ENCODE assay signal across 9 mouse cellular contexts in genomic region chr6:114914041-114914716, GRCm38 (mm10). TPM values are rescaled to one million over a fixed set of nuclear protein-coding genes. Genes with fewer than 3 reads are reported as not detected.
DNase-seq lines count a peak whose midpoint lies in the region; ATAC-seq lines count a peak whose summit lies in the region.
"Had no signal": no experiment of that assay in that cellular context is flagged by ENCODE, and none has a peak within 500 bp of the region (broad histone marks: within the 10 kb centered on the region; RNA-seq: fewer than 3 reads in every experiment).

No protein-coding gene starts in this region.

- peak overlapping the region in 1 of 2 experiments; percentile 48; a peak in 2 of 4 replicates for H3K27ac ChIP-seq in heart, embryonic 14.5 days (replicated peaks in 1 of 2; ENCODE audit: control insufficient read depth in 1 of 2, insufficient read depth in 1 of 2, low read depth in 2 of 2, low read length in 2 of 2)
- H3K27ac ChIP-seq in heart, embryonic 11.5 days (ENCODE audit: low read depth, low read length): no peak overlapping the region
- H3K27ac ChIP-seq in embryonic facial prominence, embryonic 11.5 days (replicated peaks; ENCODE audit: low read depth, low read length): peak overlapping the region; percentile 41; the same call in 1 of the 2 replicates

- peak overlapping the region; percentile 21; the same call in 1 of the 2 replicates for H3K9ac ChIP-seq in heart, embryonic 14.5 days (ENCODE audit: low read length)
- H3K9ac ChIP-seq in heart, embryonic 11.5 days (ENCODE audit: low read depth, low read length): no peak overlapping the region
- H3K9ac ChIP-seq in embryonic facial prominence, embryonic 11.5 days (replicated peaks; ENCODE audit: low read length): no peak overlapping the region

- peak overlapping the region; percentile 3; the same call in 1 of the 2 replicates for H3K4me2 ChIP-seq in heart, embryonic 14.5 days (ENCODE audit: low read length)
- no peak overlapping the region for H3K4me2 ChIP-seq in heart, embryonic 11.5 days
- H3K4me2 ChIP-seq in embryonic facial prominence, embryonic 11.5 days (ENCODE audit: low read depth, low read length): no peak overlapping the region

- no peak for ATAC-seq in heart, embryonic 14.5 days (ENCODE audit: insufficient number of reproducible peaks, insufficient read depth, low FRiP score, low read depth)
- no peak for ATAC-seq in heart, embryonic 11.5 days (replicated peaks; ENCODE audit: insufficient number of reproducible peaks, low FRiP score, low TSS enrichment)
- no peak; the same call in 1 of the 2 replicates for ATAC-seq in embryonic facial prominence, embryonic 11.5 days (replicated peaks; ENCODE audit: insufficient number of reproducible peaks, low FRiP score, low TSS enrichment, low read depth)
- ATAC-seq in monocyte, adult 5-6 weeks (replicated peaks; ENCODE audit: insufficient number of reproducible peaks, low FRiP score, low TSS enrichment, poor library complexity, severe bottlenecking): no peak

- no peak for DNase-seq in embryonic facial prominence, embryonic 11.5 days (ENCODE audit: low spot score)
- peak; percentile 62 for DNase-seq in forelimb bud, embryonic 11.5 days (ENCODE audit: low read depth, low spot score)
- peak; percentile 53 for DNase-seq in mesoderm, embryonic 11.5 days (ENCODE audit: low read depth, low spot score)
- no peak for DNase-seq in right cerebral cortex, postnatal 25 days
- DNase-seq in right cerebral cortex, postnatal 14 days: no peak
- DNase-seq: cerebellum, adult 9-10 months had no signal

- no peaks in the 10 kb centered on the region for H3K27me3 ChIP-seq in heart, embryonic 14.5 days (ENCODE audit: control insufficient read depth, insufficient read depth, low read length)
- H3K27me3 ChIP-seq in heart, embryonic 11.5 days (ENCODE audit: control insufficient read depth, insufficient read depth, low read length): no peaks in the 10 kb centered on the region
- H3K27me3 ChIP-seq in embryonic facial prominence, embryonic 11.5 days (ENCODE audit: control insufficient read depth, insufficient read depth, low read length): no peaks in the 10 kb centered on the region

- WGBS in heart, embryonic 14.5 days: 42% methylated on average over 10 of the region's 10 CpGs
- 53% methylated on average over 10 of the region's 10 CpGs for WGBS in heart, embryonic 11.5 days (ENCODE audit: insufficient replicate concordance)
- WGBS in embryonic facial prominence, embryonic 11.5 days: 44% methylated on average over 10 of the region's 10 CpGs

- H3K4me3 ChIP-seq in heart, embryonic 14.5 days (ENCODE audit: control insufficient read depth in 1 of 2, insufficient read depth in 1 of 2, low read depth in 1 of 2, low read length in 2 of 2): no peak overlapping the region
- no peak overlapping the region for H3K4me3 ChIP-seq in heart, embryonic 11.5 days (ENCODE audit: low read depth, low read length)
- H3K4me3 ChIP-seq in embryonic facial prominence, embryonic 11.5 days (ENCODE audit: low read depth, low read length): no peak overlapping the region

- peaks cover 4% of the 10 kb centered on the region; the same call in 1 of the 2 replicates for H3K36me3 ChIP-seq in heart, embryonic 14.5 days (ENCODE audit: control insufficient read depth, insufficient read depth, low read length)
- H3K36me3 ChIP-seq in heart, embryonic 11.5 days (ENCODE audit: control insufficient read depth, insufficient read depth, low read length): no peaks in the 10 kb centered on the region
- H3K36me3 ChIP-seq in embryonic facial prominence, embryonic 11.5 days (replicated peaks; ENCODE audit: control insufficient read depth, insufficient read depth, low read depth, low read length): no peaks in the 10 kb centered on the region; the same call in none of the 2 replicates

- peaks cover 48 to 77% of the 10 kb centered on the region in 2 experiments for H3K4me1 ChIP-seq in heart, embryonic 14.5 days (ENCODE audit: control insufficient read depth in 2 of 2, insufficient read depth in 2 of 2, low read length in 2 of 2)
- H3K4me1 ChIP-seq in heart, embryonic 11.5 days (ENCODE audit: control insufficient read depth, insufficient read depth, low read length): peaks cover 70% of the 10 kb centered on the region
- H3K4me1 ChIP-seq in embryonic facial prominence, embryonic 11.5 days (ENCODE audit: control insufficient read depth, insufficient read depth, low read length): peaks cover 30% of the 10 kb centered on the region

- H3K9me3 ChIP-seq in heart, embryonic 14.5 days (ENCODE audit: control insufficient read depth, low read length): no peaks in the 10 kb centered on the region
- H3K9me3 ChIP-seq in heart, embryonic 11.5 days (replicated peaks; ENCODE audit: control insufficient read depth, low read length): no peaks in the 10 kb centered on the region
- H3K9me3 ChIP-seq in embryonic facial prominence, embryonic 11.5 days (replicated peaks; ENCODE audit: control insufficient read depth, low read length): no peaks in the 10 kb centered on the region

RNA-seq across cellular contexts. Expression of gene Vgll4, which starts 55.6 kb away (rescaled TPM):
- polyA plus RNA-seq in heart, embryonic 14.5 days (2014; fragmentation: Nextera tagmentation; extraction: Ambion mirVana): 49.7 and 52.7 TPM in 2 replicates
- 49.1 and 51.6 TPM in 2 replicates for polyA plus RNA-seq in heart, embryonic 11.5 days (2014; fragmentation: Nextera tagmentation; extraction: Ambion mirVana)
- 58.9 and 68.2 TPM in 2 replicates for polyA plus RNA-seq in embryonic facial prominence, embryonic 11.5 days (2014; fragmentation: Nextera tagmentation; extraction: Ambion mirVana)
- total RNA-seq in monocyte, adult 5-6 weeks (2017): 67.3 to 111 TPM (median 88.1 TPM) in 3 replicates

Comparison
In these comparisons a context has a peak if more than half of its experiments do, and no peak if none do; other contexts are left out.
1. DNase-seq: peak in forelimb bud, embryonic 11.5 days (single experiment) and mesoderm, embryonic 11.5 days (single experiment); none in embryonic facial prominence, embryonic 11.5 days (single experiment), right cerebral cortex, postnatal 25 days (single experiment) and right cerebral cortex, postnatal 14 days (single experiment).